Mouse (Mus musculus) bone marrow macrophage, adult 2 months (primary cell): Measurements from ENCODE around the gene Ube2b.

Source experiments
- CTCF ChIP-seq: IDR thresholded peaks from 2 replicates; pipeline ENCODE4 v1.5.1; 2012; ENCODE audit warnings: low read depth, mild to moderate bottlenecking, low read length, moderate library complexity
- POLR2A ChIP-seq: IDR thresholded peaks from 2 replicates; pipeline ENCODE4 v1.6.1; 2012; ENCODE audit warnings: mild to moderate bottlenecking, low read depth, low read length, borderline replicate concordance

DNA sequence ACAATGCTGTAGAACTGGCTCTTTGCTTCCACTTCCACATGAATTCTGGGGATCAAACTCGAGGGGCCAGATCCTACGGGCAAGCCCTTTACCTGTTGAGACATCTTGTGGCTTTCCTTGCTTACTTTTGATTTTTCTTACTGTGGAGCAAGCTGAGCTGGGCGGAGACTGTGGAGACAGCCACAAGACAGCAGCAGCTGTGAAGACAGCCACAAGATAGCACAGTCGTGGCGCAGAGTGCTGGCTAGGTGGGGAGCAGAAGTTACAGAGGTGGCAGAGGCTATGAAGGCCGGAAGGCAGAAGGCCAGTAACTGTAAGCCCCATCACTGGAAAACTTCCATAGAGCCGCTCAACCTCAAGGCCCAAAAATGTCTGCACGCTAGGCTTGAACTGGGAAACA is 38.8 kb downstream of the Ube2b start:
- TF ChIP-seq CTCF: no peak
- TF ChIP-seq POLR2A: no peak
